Mouse (Mus musculus) limb, embryonic 11.5 days (tissue): ENCODE measurements around the gene Napsa. TPM values are rescaled to one million over a fixed set of nuclear protein-coding genes. Genes with fewer than 3 reads are reported as not detected.

Source experiments
- microRNA-seq: library from miRNA; unstranded; fragments of <30 nt; microRNA quantifications from one replicate; pipeline ENCODE4, GENCODE M21; 2016
- polyA plus RNA-seq: library from polyadenylated mRNA; unstranded; fragments of >200 nt; fragmentation: Nextera tagmentation; extraction: Ambion mirVana; gene quantifications from 2 replicates; pipeline ENCODE4 v1.2.1, GENCODE M21; 2014

The Napsa gene
- polyA plus RNA-seq, 1 experiment from 2014 or later: 0.61 TPM

Small RNAs within 50 kb of the gene (microRNA-seq; reads per million reads assigned to microRNA genes)
- gene Mir7053: not detected

Other genes with a start within 250 kb of the Napsa start
- gene Syt3, start 188.3 kb upstream of the Napsa start, polyA plus RNA-seq: 2.1 TPM in 2 replicates
- gene 1700008O03Rik, start 186.6 kb upstream of the Napsa start, polyA plus RNA-seq: 0.37 and 0.53 TPM in 2 replicates
- gene Lrrc4b, start 143.4 kb upstream of the Napsa start, polyA plus RNA-seq: 0.51 and 0.60 TPM in 2 replicates
- 0.60 TPM in 1 of 2 replicates, not detected in the other for gene Aspdh, start 107.0 kb upstream of the Napsa start, polyA plus RNA-seq
- gene Josd2, start 104.4 kb upstream of the Napsa start, polyA plus RNA-seq: 64.4 and 65.4 TPM in 2 replicates
- 83.0 and 85.8 TPM in 2 replicates for gene Emc10, start 75.9 kb upstream of the Napsa start, polyA plus RNA-seq
- gene Fam71e1, start 75.8 kb upstream of the Napsa start, polyA plus RNA-seq: 13.2 and 15.0 TPM in 2 replicates
- 0.09 and 0.20 TPM in 2 replicates for gene Mybpc2, start 47.7 kb upstream of the Napsa start, polyA plus RNA-seq
- gene Spib, start 40.3 kb upstream of the Napsa start, polyA plus RNA-seq: 0.07 and 0.11 TPM in 2 replicates
- 82.5 and 84.3 TPM in 2 replicates for gene Pold1, start 23.5 kb upstream of the Napsa start, polyA plus RNA-seq
- gene Nr1h2, start 18.4 kb upstream of the Napsa start, polyA plus RNA-seq: 70.2 and 72.1 TPM in 2 replicates
- gene Kcnc3, start 18.3 kb downstream of the Napsa start, polyA plus RNA-seq: 0.31 and 0.36 TPM in 2 replicates
- gene Myh14, start 98.5 kb downstream of the Napsa start, polyA plus RNA-seq: 1.9 and 2.1 TPM in 2 replicates
- gene Izumo2, start 136.4 kb downstream of the Napsa start, polyA plus RNA-seq: not detected in 2 replicates
- 36.8 and 38.2 TPM in 2 replicates for gene Vrk3, start 176.0 kb downstream of the Napsa start, polyA plus RNA-seq
- gene Zfp473, start 178.7 kb downstream of the Napsa start, polyA plus RNA-seq: 3.2 and 3.8 TPM in 2 replicates
- 81.7 and 82.6 TPM in 2 replicates for gene Nup62, start 243.7 kb downstream of the Napsa start, polyA plus RNA-seq
- 1.1 TPM in 2 replicates for gene Il4i1, start 244.0 kb downstream of the Napsa start, polyA plus RNA-seq
- gene Atf5, start 244.3 kb downstream of the Napsa start, polyA plus RNA-seq: 2.1 and 2.3 TPM in 2 replicates